Mouse (Mus musculus) layer of hippocampus, adult 9-11 months (tissue): ENCODE measurements at regions not wholly inside any gene's neighbourhood (a gene's known extent, or its start where the extent isn't known, plus 50 kb on each side); places are given as distances from the start of the nearest gene placed in this dataset.
"Not testable (repeated sequence)": the region's sequence is repeated elsewhere in the genome, so short reads cannot be mapped to it uniquely, and the experiment has no call there.

ENCODE experiments used
- DNase-seq: peaks from one replicate; pipeline ENCODE4 v3.0.0; 2022

DNA sequence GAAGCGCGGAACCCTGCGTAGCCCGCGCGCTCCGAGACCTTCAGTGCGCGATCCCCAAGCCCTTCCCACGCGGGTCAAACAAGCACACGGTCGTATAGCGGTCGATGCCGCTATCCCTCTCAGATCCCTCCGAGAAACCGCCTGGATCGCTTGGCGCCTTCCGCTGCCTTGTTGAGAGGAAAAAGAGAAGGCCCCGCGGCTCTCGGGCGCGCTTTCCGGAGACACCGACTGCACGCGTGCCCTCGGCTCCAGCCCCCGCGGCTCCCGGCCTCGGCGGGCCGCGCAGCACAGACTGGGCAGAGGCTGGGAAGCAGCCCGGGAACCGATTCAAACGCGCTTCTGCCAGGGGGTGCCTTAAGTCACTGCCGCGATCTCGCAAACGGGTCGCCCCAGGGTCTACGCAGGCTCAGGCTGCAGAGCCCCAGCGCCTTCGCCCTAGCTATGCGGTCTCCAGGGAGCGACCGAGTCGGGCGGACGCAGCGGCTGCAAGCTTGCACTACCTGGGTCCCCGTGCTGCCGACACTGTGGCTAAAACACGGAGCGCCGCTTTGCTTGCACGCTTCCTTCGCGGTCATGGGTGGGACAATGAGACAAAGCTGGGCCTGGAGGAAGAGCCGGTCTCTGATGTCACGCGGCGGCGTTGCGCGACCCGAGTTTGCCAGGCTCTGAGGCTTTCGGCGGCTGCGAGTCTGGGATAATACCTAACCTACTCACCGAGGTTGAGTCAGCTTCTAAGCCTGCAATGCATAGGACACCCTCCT lies 87.3 kb downstream of the Crisp4 start:
- no peak for DNase-seq

DNA sequence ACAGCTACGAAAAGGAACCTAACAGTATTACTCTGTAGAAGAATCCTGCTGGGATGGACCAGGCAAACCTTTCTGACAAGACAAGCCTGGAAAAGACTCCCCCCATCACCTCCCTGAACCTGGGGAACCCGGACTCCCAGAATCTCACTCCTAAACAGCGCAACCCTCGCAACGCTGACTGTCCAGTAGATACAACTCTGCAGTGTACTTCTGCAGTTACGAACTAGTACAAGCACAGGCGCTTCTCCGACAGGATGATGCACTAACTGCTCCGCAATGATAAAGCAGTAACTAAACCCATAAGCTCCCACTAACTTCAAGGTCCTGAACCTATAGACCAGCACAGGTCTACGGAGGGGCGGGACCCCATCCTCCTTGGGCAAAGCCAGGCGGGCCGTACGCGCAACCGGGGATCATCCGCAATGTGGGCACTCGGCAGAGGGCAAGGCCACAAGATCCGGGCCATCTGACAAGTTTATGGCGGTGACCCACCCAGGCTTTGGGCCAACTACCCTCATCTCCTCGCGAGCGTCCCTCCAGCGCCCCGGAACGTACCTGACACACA lies 88.0 kb downstream of the Crisp4 start:
- DNase-seq, result no peak

DNA sequence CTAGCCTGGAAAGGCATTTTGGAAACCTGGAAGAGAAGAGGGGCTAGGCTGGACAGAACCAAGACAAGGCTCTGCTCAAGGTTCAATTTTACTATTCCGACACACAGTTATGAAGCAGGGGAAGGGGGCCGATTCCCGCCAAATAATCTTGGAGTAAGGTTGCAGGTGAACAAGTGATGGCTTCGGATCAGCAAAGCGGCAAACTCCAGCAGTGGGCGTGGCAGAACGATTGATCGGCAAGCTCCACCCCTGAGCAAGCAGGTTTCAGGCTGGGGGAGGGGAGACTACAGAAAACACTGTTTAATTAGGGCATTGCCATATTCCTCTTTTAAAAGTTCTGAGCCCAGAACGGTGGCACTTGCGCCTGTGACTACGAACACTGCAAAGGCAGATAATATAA lies 88.7 kb downstream of the Crisp4 start:
- not testable (repeated sequence) for DNase-seq

DNA sequence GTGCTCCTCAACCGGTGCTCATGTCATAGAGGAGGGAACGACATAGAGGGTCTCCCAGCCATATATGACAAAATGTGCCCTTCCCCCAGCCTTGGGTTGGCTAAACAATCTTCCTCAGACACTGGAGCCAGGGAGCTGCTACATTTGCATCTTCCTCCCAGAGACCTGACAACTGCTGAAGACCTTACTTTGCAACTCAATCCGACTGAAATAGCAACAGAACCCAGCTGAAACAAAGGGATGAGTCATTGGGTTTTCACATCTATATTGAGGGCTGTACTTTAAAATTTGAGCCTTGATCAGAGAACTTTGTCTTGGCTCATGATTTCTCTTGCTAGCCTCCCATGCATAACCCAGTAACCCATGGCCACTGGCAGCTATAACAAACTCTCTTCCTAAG lies 115.5 kb downstream of the Crisp4 start:
- DNase-seq, result no peak

DNA sequence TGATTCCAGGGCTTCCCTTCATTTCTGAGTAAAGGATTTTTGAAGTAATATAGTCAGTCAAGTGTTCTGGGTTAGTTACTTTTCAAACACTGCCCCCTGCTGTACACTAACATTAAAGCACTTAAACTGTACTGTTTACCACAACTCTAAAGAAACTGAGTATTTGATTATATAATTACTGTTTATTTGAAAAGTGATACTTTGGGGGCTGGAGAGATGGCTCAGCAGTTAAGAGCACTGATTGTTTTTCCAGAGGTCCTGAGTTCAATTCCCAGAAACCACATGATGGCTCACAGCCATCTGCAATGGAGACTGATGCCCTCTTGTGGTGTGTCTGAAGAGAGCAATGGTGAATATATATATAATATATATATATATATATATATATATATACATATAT lies 132.8 kb downstream of the Crisp4 start:
- not testable (repeated sequence) for DNase-seq

DNA sequence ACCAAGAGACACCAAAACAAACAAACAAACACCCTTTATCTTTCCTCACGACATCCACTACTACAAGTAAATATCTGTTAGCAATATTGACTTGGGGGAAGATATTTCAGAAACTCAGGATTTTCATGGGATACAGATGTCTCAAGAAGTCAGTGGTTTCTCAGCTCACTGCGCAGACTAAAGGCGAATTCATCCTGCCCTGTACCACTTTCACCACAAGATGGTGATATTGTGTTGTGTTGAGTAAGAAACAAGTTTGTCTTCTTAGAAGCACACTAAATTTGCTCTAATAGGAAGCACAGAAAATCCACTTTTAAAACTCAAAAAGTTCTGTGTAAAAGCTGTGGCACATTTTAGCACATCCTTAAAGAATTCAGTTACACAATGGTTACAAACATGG lies 165.1 kb downstream of the Crisp4 start:
- peak; percentile 9 for DNase-seq

DNA sequence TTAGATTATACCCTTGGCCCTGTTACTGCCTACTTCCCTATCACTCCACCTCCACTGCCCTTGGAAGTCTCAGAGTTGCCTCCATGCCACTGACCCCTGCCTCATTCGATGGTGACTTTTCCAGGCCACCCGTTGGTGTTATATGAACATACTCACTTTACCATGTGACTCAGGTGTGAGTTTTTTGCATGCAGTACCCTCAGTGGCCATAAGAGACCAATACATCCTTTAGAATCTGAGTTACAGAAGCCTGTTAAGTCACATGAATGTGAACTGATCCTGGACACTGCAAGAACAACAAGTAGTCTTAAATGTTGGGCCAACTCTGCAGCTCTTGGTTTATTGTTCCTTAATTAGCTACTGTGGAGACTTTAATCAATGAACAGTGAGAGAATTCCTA lies 167.6 kb downstream of the Crisp4 start:
- no peak for DNase-seq

DNA sequence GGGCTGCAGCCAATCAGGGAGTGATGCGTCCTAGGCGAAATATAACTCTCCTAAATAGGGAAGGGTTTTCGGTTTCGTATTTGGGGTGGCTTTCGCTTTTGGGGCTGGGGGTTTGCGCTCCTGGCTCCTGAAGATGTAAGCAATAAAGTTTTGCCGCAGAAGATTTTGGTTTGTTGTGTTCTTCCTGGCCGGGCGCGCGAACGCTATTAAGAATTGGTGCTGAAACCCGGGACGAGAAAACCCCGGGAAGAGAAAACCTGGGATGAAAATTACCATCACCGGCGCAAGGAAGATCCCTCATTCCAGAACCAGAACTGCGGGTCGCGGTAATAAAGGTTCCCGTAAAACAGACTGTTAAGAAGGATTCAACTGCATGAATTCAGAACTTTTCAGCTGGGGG lies 188.8 kb downstream of the Crisp4 start:
- not testable (repeated sequence) for DNase-seq

DNA sequence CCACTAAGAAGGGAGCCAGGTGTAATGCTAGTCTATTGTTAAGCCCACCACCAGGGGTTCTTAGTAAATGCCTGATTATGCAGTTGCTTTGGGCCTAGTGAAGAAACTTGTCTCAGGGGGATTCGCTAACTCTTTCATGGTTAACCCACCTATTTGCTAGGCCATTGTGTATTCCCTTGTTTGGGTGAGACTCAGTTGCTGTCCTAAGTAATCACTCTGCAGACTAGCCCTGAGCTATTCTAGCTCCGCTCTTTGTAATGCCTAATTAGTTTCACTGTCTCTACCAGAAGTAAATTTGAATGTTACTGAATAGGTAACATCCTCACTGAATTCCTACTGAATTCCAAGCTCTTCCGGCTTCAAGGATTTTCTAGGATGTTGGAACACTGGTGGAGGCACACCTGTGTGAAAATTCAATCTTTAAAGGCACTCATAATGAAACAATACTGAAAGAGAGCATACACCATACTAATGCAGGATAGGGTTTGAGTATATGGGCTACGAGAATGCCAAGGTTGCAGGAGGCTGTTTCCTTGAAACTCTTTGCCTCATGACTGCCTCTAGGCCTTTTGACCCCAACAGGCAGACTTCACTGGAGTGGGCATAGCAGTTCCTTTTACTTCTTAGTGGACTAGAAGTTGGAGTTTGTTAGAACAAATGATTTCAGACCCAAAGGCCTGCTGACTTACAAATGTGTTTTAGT lies 213.4 kb downstream of the Crisp4 start:
- DNase-seq, result not testable (repeated sequence)
